Mouse (Mus musculus): ENCODE results near the gene Celsr1. TPM values are rescaled to one million over a fixed set of nuclear protein-coding genes. Genes with fewer than 3 reads are reported as not detected.

Gene Celsr1
- polyA plus RNA-seq, 1 experiment from 2014 or later, result 8.8 TPM

DNA sequence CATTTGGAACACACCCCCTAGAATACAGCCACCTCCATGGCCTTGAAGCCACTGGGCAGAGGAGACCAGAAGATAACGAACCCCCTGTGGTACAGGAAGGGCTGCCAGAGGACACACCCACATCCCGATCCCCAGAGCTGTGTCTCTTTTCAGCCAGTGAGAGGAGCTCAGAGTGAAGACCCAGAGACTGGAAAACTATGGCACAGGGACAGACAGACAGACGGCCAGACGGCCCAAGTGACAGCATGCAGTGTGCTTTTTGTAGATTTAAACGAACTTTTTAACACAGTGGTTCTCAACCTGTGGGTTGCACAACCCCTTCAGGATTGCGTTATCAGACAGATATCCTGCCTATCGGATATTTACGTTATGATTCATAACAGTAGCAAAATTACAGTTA lies 63.1 kb downstream of the Celsr1 start:
- no peak overlapping the region for H3K4me2 ChIP-seq (replicated peaks; ENCODE audit: low read depth, low read length)

DNA sequence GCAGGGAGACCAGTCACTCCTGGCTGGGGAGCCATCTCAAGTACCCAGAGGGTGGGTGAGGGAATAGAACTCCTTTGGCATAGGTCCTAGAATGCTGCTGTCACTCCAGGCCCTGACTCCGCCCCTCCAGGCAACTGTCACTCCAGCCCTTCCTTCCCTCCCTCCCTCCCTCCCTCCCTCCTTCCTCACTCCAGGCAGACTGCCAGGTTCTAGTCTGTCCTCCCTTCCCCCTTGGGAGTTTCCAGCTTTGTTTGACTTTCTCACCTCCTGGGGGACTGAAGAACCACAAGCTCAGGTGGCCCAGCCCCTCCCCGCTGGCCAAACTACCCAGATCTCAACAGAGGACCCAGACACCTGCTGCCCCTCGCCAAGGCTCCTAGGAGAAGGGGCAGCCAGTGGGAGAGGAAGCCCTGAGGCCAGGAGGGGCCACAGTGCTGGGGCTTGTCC lies 63.8 kb downstream of the Celsr1 start:
- Histone ChIP-seq H3K4me3 (ENCODE audit: low read length) (no peak overlapping the region), H3K9ac (ENCODE audit: low read depth, low read length) (no peak overlapping the region), H3K4me2 (replicated peaks; ENCODE audit: low read depth, low read length) (no peak overlapping the region), H3K36me3 (ENCODE audit: control insufficient read depth, insufficient read depth, low read length) (no peaks in the 10 kb centered on the region), H3K27me3 (ENCODE audit: control insufficient read depth, insufficient read depth, low read length) (no peaks in the 10 kb centered on the region), H3K4me1 (ENCODE audit: control insufficient read depth, insufficient read depth, low read length) (0 out of 2 replicates have a peak, but pooled peaks cover 8% of the 10 kb centered on the region), H3K9me3 (ENCODE audit: control insufficient read depth, low read length) (no peaks in the 10 kb centered on the region), H3K27ac (ENCODE audit: low read depth, low read length) (no peak overlapping the region)
- ATAC-seq (ENCODE audit: low FRiP score, low TSS enrichment), result peak; percentile 38; the same call in 1 of the 2 replicates
- 53% methylated on average over 3 of the region's 3 CpGs for WGBS

More for the DNA sequence above, 63.1 kb downstream of the Celsr1 start:
- Histone ChIP-seq H3K9ac (ENCODE audit: low read depth, low read length) (no peak overlapping the region), H3K4me3 (ENCODE audit: low read length) (no peak overlapping the region), H3K27ac (ENCODE audit: low read depth, low read length) (no peak overlapping the region), H3K36me3 (ENCODE audit: control insufficient read depth, insufficient read depth, low read length) (no peaks in the 10 kb centered on the region), H3K27me3 (ENCODE audit: control insufficient read depth, insufficient read depth, low read length) (no peaks in the 10 kb centered on the region), H3K9me3 (ENCODE audit: control insufficient read depth, low read length) (no peaks in the 10 kb centered on the region), H3K4me1 (ENCODE audit: control insufficient read depth, insufficient read depth, low read length) (0 out of 2 replicates have a peak, but pooled peaks cover 8% of the 10 kb centered on the region)
- no peak for ATAC-seq (ENCODE audit: low FRiP score, low TSS enrichment)
- WGBS, result 76% methylated on average over 8 of the region's 8 CpGs

DNA sequence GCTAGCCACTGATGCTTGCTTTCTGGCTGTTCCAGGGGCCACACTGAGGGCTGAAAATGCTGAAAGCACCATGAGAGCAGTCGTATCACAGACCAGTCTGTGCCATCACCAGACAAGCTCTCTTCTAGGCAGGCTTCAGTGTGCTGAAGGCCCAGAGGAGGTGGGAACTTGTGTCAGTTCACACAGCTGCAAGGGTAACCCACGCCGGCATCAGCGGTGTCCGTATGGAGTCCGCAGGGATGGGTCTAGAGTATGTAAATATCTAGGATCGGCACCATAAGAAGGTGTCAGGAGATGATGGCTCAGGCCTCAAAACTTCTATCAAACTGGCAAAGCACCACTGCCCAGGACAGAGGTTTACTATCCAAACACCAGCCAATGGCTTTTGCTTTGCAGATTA lies 64.3 kb downstream of the Celsr1 start:
- 88% methylated on average over 7 of the region's 7 CpGs for WGBS
- Histone ChIP-seq H3K27ac (ENCODE audit: low read depth, low read length) (no peak overlapping the region), H3K27me3 (ENCODE audit: control insufficient read depth, insufficient read depth, low read length) (no peaks in the 10 kb centered on the region), H3K9ac (ENCODE audit: low read depth, low read length) (no peak overlapping the region), H3K36me3 (ENCODE audit: control insufficient read depth, insufficient read depth, low read length) (no peaks in the 10 kb centered on the region), H3K9me3 (ENCODE audit: control insufficient read depth, low read length) (no peaks in the 10 kb centered on the region), H3K4me2 (replicated peaks; ENCODE audit: low read depth, low read length) (no peak overlapping the region), H3K4me1 (ENCODE audit: control insufficient read depth, insufficient read depth, low read length) (0 out of 2 replicates have a peak, but pooled peaks cover 8% of the 10 kb centered on the region), H3K4me3 (ENCODE audit: low read length) (no peak overlapping the region)
- ATAC-seq (ENCODE audit: low FRiP score, low TSS enrichment), result no peak

DNA sequence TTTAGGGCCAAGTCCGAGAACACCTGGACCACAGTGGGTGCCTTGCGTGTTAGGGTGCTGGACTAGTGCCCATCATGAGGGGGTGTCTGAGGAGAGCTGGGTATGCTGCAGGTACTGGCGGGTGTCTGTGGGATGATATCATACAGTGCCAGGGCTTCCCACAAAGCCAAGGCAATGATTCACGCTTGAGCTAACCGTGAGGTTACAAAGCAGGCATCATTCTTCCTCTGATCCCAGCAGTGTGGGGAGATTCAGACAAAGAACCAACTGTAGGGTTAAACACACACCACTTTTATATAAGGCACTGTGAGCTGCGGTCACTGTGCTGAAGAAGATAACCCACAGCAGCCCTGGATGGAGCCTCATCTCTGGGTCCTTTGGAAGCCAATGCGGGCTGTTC lies 67.5 kb downstream of the Celsr1 start:
- H3K27ac ChIP-seq (ENCODE audit: low read depth, low read length), result no peak overlapping the region
- H3K9ac ChIP-seq (ENCODE audit: low read depth, low read length), result no peak overlapping the region
- WGBS, result 88% methylated on average over 7 of the region's 7 CpGs
- no peaks in the 10 kb centered on the region for H3K36me3 ChIP-seq (ENCODE audit: control insufficient read depth, insufficient read depth, low read length)
- no peak overlapping the region for H3K4me2 ChIP-seq (replicated peaks; ENCODE audit: low read depth, low read length)
- 0 out of 2 replicates have a peak, but pooled peaks cover 8% of the 10 kb centered on the region for H3K4me1 ChIP-seq (ENCODE audit: control insufficient read depth, insufficient read depth, low read length)
- no peak overlapping the region for H3K4me3 ChIP-seq (ENCODE audit: low read length)
- H3K27me3 ChIP-seq (ENCODE audit: control insufficient read depth, insufficient read depth, low read length), result no peaks in the 10 kb centered on the region
- no peak for ATAC-seq (ENCODE audit: low FRiP score, low TSS enrichment)
- H3K9me3 ChIP-seq (ENCODE audit: control insufficient read depth, low read length), result no peaks in the 10 kb centered on the region

- no peak overlapping the region for H3K9ac ChIP-seq (ENCODE audit: low read depth, low read length)
- H3K27me3 ChIP-seq (ENCODE audit: control insufficient read depth, insufficient read depth, low read length), result no peaks in the 10 kb centered on the region
Measured at GRCm38 (mm10) chr15:85963279-85963840, 70.2 kb downstream of the Celsr1 start.

GRCm38 (mm10) chr15:85962691-85963090 lies 70.9 kb downstream of the Celsr1 start:
- peaks cover 3% of the 10 kb centered on the region; the same call in 1 of the 2 replicates for H3K36me3 ChIP-seq (ENCODE audit: control insufficient read depth, insufficient read depth, low read length)
- H3K27me3 ChIP-seq (ENCODE audit: control insufficient read depth, insufficient read depth, low read length), result no peaks in the 10 kb centered on the region
- no peak overlapping the region for H3K4me2 ChIP-seq (replicated peaks; ENCODE audit: low read depth, low read length)
- H3K9me3 ChIP-seq (ENCODE audit: control insufficient read depth, low read length), result no peaks in the 10 kb centered on the region
- no peak for ATAC-seq (ENCODE audit: low FRiP score, low TSS enrichment)
- 98% methylated on average over 8 of the region's 8 CpGs for WGBS
- H3K4me1 ChIP-seq (ENCODE audit: control insufficient read depth, insufficient read depth, low read length), result no peaks in the 10 kb centered on the region
- no peak overlapping the region for H3K4me3 ChIP-seq (ENCODE audit: low read length)
- H3K9ac ChIP-seq (ENCODE audit: low read depth, low read length), result no peak overlapping the region
- no peak overlapping the region for H3K27ac ChIP-seq (ENCODE audit: low read depth, low read length)

More at GRCm38 (mm10) chr15:85963279-85963840, 70.2 kb downstream of the Celsr1 start:
- WGBS, result 62% methylated on average over 8 of the region's 8 CpGs
- H3K4me1 ChIP-seq (ENCODE audit: control insufficient read depth, insufficient read depth, low read length), result no peaks in the 10 kb centered on the region
- H3K4me3 ChIP-seq (ENCODE audit: low read length), result no peak overlapping the region
- peaks cover 1% of the 10 kb centered on the region; the same call in 1 of the 2 replicates for H3K36me3 ChIP-seq (ENCODE audit: control insufficient read depth, insufficient read depth, low read length)
- H3K9me3 ChIP-seq (ENCODE audit: control insufficient read depth, low read length), result no peaks in the 10 kb centered on the region
- no peak overlapping the region for H3K27ac ChIP-seq (ENCODE audit: low read depth, low read length)
- no peak for ATAC-seq (ENCODE audit: low FRiP score, low TSS enrichment)
- no peak overlapping the region for H3K4me2 ChIP-seq (replicated peaks; ENCODE audit: low read depth, low read length)

- no peak for ATAC-seq (ENCODE audit: low FRiP score, low TSS enrichment)
- H3K4me1 ChIP-seq (ENCODE audit: control insufficient read depth, insufficient read depth, low read length), result no peaks in the 10 kb centered on the region
- no peak overlapping the region for H3K9ac ChIP-seq (ENCODE audit: low read depth, low read length)
- 83% methylated on average over 4 of the region's 4 CpGs for WGBS
- no peak overlapping the region for H3K4me3 ChIP-seq (ENCODE audit: low read length)
- H3K4me2 ChIP-seq (replicated peaks; ENCODE audit: low read depth, low read length), result no peak overlapping the region
- H3K36me3 ChIP-seq (ENCODE audit: control insufficient read depth, insufficient read depth, low read length), result peaks cover 3% of the 10 kb centered on the region; the same call in 1 of the 2 replicates
- no peaks in the 10 kb centered on the region for H3K27me3 ChIP-seq (ENCODE audit: control insufficient read depth, insufficient read depth, low read length)
- H3K27ac ChIP-seq (ENCODE audit: low read depth, low read length), result no peak overlapping the region
- H3K9me3 ChIP-seq (ENCODE audit: control insufficient read depth, low read length), result no peaks in the 10 kb centered on the region
Measured at GRCm38 (mm10) chr15:85961651-85962050, 71.9 kb downstream of the Celsr1 start.

DNA sequence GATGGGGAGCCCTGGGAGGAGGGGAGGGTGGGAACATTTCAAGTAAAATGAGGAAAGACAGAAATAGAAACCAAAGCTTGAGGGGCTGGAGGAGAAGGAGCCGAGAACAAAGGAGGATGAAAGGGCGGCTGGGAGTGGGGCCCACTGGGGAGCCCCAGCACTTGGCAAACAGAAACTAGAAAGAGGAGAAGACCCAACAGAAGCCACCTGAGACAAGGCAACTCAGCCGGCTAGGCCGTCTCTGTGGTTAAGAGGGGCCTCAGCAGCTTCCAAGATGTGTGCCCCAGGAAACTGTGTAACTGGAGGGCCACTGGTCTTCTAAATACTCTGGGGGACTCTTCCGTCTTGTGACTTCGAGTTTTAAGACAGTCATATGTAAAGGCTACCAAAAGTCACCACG lies 72.4 kb downstream of the Celsr1 start:
- Histone ChIP-seq H3K36me3 (ENCODE audit: control insufficient read depth, insufficient read depth, low read length) (peaks cover 3% of the 10 kb centered on the region; the same call in 1 of the 2 replicates), H3K4me1 (ENCODE audit: control insufficient read depth, insufficient read depth, low read length) (no peaks in the 10 kb centered on the region), H3K4me3 (ENCODE audit: low read length) (no peak overlapping the region), H3K27me3 (ENCODE audit: control insufficient read depth, insufficient read depth, low read length) (no peaks in the 10 kb centered on the region), H3K4me2 (replicated peaks; ENCODE audit: low read depth, low read length) (no peak overlapping the region), H3K9ac (ENCODE audit: low read depth, low read length) (no peak overlapping the region), H3K27ac (ENCODE audit: low read depth, low read length) (no peak overlapping the region), H3K9me3 (ENCODE audit: control insufficient read depth, low read length) (no peaks in the 10 kb centered on the region)
- ATAC-seq (ENCODE audit: low FRiP score, low TSS enrichment), result no peak
- 69% methylated on average over 7 of the region's 7 CpGs for WGBS

DNA sequence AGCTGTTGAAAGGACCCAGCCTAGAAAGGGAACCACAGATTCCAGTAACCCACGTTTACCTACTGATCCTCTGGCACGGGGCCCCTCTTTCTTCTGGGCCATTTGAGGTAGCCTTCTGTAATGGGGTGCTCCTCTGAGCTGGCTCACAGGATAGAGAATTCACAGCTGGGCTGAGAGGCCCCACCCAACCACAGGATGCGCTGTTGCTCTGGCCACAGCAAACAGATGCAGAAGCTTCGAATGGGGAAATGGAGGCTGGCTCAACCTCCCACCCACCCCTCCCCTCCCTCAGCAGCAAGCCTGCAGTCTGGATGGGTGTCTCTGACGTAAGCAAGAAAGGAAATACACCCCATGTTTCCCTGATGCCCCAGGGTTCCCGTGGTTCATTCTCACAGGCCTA lies 77.4 kb downstream of the Celsr1 start:
- Histone ChIP-seq H3K27ac (ENCODE audit: low read depth, low read length) (no peak overlapping the region), H3K9ac (ENCODE audit: low read depth, low read length) (no peak overlapping the region), H3K4me3 (ENCODE audit: low read length) (no peak overlapping the region), H3K9me3 (ENCODE audit: control insufficient read depth, low read length) (no peaks in the 10 kb centered on the region), H3K4me2 (replicated peaks; ENCODE audit: low read depth, low read length) (no peak overlapping the region), H3K36me3 (ENCODE audit: control insufficient read depth, insufficient read depth, low read length) (peaks cover 3% of the 10 kb centered on the region; the same call in 1 of the 2 replicates), H3K27me3 (ENCODE audit: control insufficient read depth, insufficient read depth, low read length) (no peaks in the 10 kb centered on the region), H3K4me1 (ENCODE audit: control insufficient read depth, insufficient read depth, low read length) (no peaks in the 10 kb centered on the region)
- WGBS, result 75% methylated on average over 6 of the region's 6 CpGs
- no peak for ATAC-seq (ENCODE audit: low FRiP score, low TSS enrichment)

Measured in kidney, embryonic 14.5 days (tissue).